Mouse (Mus musculus): ENCODE measurements at regions not wholly inside any gene's neighbourhood (a gene's known extent, or its start where the extent isn't known, plus 50 kb on each side); places are given as distances from the start of the nearest gene placed in this dataset.

DNA sequence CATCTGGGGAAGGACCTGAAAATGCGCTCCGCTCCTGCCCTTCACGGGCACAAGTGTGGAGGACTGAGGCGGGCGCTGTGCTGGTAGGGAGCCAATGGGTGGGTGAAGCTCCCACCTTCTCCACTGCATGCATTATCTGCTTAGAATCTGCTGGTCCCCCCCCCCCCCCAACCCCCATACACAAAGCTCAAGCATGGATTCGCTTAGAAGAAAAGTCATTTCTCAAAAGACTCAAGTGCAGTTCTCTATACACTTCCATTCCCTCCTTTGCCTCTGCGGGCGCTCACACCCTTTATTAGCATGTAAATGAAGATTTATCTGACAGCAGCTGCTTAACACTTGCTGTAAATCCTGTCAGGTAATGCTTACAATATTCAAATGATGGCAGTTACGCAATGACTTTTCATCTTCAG, 230.4 kb downstream of the Kcnj2 start:
- Histone ChIP-seq H3K4me1 (ENCODE audit: control insufficient read depth, insufficient read depth, insufficient read length) (no peaks in the 10 kb centered on the region), H3K27me3 (ENCODE audit: control insufficient read depth, insufficient read depth, low read length) (no peaks in the 10 kb centered on the region; the same call in 1 of the 2 replicates), H3K4me3 (ENCODE audit: extremely low read depth, insufficient read depth, insufficient read length) (no peak overlapping the region), H3K27ac (ENCODE audit: insufficient read depth, low read length) (no peak overlapping the region), H3K36me3 (ENCODE audit: control insufficient read depth, insufficient read depth, low read length) (no peaks in the 10 kb centered on the region)
- no peak for TF ChIP-seq CTCF (IDR thresholded peaks at IDR 0.05; ENCODE audit: extremely low read depth, insufficient read depth, insufficient read length, insufficient replicate concordance)
- DNase-seq (ENCODE audit: low read depth in 1 of 2, low spot score in 2 of 2): no peak
- WGBS: 86% methylated on average over 9 of the region's 9 CpGs

DNA sequence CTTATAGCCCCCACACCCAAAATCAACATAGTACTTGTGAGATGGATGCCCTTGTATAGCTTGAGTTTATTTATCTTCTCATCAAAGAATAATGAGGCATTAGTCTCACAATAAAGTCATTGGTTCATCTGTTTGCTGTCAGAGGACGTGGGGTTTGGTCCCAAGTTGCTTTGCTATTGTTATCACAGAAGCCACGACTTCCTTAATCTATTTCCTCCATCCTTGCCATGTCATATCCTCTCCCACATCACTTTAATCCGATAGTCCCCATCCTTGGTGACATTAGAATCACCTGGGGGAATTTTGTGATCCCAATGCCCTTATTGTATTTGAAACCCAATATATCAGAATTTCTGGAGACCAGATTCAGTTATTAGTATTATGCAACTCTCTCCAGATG, 246.8 kb downstream of the Kcnj2 start:
- WGBS: 4% methylated on average over 3 of the region's 3 CpGs
- no peak for DNase-seq (ENCODE audit: low read depth in 1 of 2, low spot score in 2 of 2)
- Histone ChIP-seq H3K4me1 (ENCODE audit: control insufficient read depth, insufficient read depth, insufficient read length) (no peaks in the 10 kb centered on the region), H3K36me3 (ENCODE audit: control insufficient read depth, insufficient read depth, low read length) (no peaks in the 10 kb centered on the region), H3K27ac (ENCODE audit: insufficient read depth, low read length) (no peak overlapping the region), H3K27me3 (ENCODE audit: control insufficient read depth, insufficient read depth, low read length) (no peaks in the 10 kb centered on the region), H3K4me3 (ENCODE audit: extremely low read depth, insufficient read depth, insufficient read length) (no peak overlapping the region)
- no peak for TF ChIP-seq CTCF (IDR thresholded peaks at IDR 0.05; ENCODE audit: extremely low read depth, insufficient read depth, insufficient read length, insufficient replicate concordance)
- TF ChIP-seq POLR2A (IDR thresholded peaks at IDR 0.05; ENCODE audit: low read depth, low read length): no peak

DNA sequence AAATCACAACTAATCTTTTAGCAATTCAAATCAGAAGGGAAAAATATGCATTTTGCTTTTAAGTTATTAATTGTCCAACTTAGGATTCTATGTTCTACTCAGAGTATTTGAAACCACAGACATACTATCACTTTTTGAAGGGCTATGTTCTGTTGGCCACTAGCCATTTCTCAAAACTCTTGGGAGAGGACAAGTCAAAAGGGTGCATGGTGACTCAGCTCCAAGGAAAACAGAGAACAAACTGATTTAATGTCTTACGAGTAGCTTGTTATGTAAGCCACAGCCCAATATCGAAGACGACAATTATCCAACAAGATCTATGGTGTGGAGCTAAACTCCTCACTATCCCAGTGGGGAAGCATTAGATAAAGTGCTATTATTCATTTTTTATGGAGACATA, 247.6 kb downstream of the Kcnj2 start:
- Histone ChIP-seq H3K4me3 (ENCODE audit: extremely low read depth, insufficient read depth, insufficient read length) (no peak overlapping the region), H3K36me3 (ENCODE audit: control insufficient read depth, insufficient read depth, low read length) (no peaks in the 10 kb centered on the region), H3K27ac (ENCODE audit: insufficient read depth, low read length) (no peak overlapping the region), H3K27me3 (ENCODE audit: control insufficient read depth, insufficient read depth, low read length) (no peaks in the 10 kb centered on the region), H3K4me1 (ENCODE audit: control insufficient read depth, insufficient read depth, insufficient read length) (no peaks in the 10 kb centered on the region)
- WGBS: 75% methylated on average over 3 of the region's 3 CpGs
- DNase-seq (ENCODE audit: low read depth in 1 of 2, low spot score in 2 of 2): no peak
- TF ChIP-seq POLR2A (IDR thresholded peaks at IDR 0.05; ENCODE audit: low read depth, low read length) (no peak), CTCF (IDR thresholded peaks at IDR 0.05; ENCODE audit: extremely low read depth, insufficient read depth, insufficient read length, insufficient replicate concordance) (no peak)

DNA sequence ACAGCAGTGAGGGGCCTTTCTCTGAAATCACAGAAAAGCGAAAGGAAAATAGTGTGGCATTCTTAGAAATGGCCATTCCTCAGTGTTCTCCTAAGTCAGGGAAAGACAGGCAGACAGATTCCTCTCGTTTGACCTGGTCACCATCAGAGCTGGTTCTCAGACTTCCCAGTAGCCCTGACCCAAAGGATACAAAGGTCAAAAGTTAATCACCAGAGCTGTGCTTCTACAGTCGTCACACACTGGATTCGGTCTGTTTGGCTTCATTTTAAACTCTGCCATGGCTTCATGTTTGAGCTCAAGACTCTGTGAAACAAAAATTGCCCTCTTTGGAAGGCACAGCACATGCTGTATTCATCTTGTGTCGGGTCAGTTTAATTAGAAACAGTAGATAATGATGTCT, 255.6 kb downstream of the Kcnj2 start:
- Histone ChIP-seq H3K4me3 (ENCODE audit: extremely low read depth, insufficient read depth, insufficient read length) (no peak overlapping the region), H3K27me3 (ENCODE audit: control insufficient read depth, insufficient read depth, low read length) (no peaks in the 10 kb centered on the region), H3K27ac (ENCODE audit: insufficient read depth, low read length) (no peak overlapping the region), H3K36me3 (ENCODE audit: control insufficient read depth, insufficient read depth, low read length) (no peaks in the 10 kb centered on the region), H3K4me1 (ENCODE audit: control insufficient read depth, insufficient read depth, insufficient read length) (no peaks in the 10 kb centered on the region)
- 82% methylated on average over 5 of the region's 5 CpGs for WGBS
- DNase-seq (ENCODE audit: low read depth in 1 of 2, low spot score in 2 of 2): no peak
- TF ChIP-seq CTCF (IDR thresholded peaks at IDR 0.05; ENCODE audit: extremely low read depth, insufficient read depth, insufficient read length, insufficient replicate concordance) (no peak), POLR2A (IDR thresholded peaks at IDR 0.05; ENCODE audit: low read depth, low read length) (no peak)

DNA sequence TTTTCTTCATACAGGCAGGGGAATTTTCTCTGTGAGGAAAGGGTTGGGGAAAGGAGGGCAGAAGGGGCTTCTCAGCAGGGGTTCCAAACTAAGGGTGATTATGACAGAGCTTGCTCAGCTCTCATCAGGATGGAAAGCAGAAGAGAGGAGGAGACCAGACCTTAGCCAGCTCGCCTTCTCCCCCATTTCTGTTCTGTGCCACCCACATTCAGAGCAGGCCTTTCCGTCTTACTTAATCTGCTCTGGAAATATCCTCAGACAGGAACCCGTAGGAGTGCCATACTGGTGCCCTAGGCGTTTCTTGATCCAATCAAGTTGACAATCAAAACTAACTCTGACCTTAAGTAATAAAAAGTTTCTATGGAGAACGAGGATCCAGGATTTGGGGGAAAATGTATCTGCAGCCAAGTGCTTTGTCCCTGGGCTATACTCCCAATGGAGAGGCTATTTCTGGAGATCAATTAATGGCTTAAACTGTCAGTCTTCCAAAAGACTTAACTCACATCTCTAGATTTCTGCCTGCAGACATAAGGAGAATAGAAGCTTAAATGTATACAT, 258.6 kb downstream of the Kcnj2 start:
- Histone ChIP-seq H3K4me3 (ENCODE audit: extremely low read depth, insufficient read depth, insufficient read length) (no peak overlapping the region), H3K27me3 (ENCODE audit: control insufficient read depth, insufficient read depth, low read length) (no peaks in the 10 kb centered on the region), H3K4me1 (ENCODE audit: control insufficient read depth, insufficient read depth, insufficient read length) (no peaks in the 10 kb centered on the region), H3K36me3 (ENCODE audit: control insufficient read depth, insufficient read depth, low read length) (no peaks in the 10 kb centered on the region), H3K27ac (ENCODE audit: insufficient read depth, low read length) (no peak overlapping the region)
- DNase-seq (ENCODE audit: low read depth in 1 of 2, low spot score in 2 of 2): no peak
- 88% methylated on average over 5 of the region's 5 CpGs for WGBS
- TF ChIP-seq CTCF (IDR thresholded peaks at IDR 0.05; ENCODE audit: extremely low read depth, insufficient read depth, insufficient read length, insufficient replicate concordance): no peak
- TF ChIP-seq POLR2A (IDR thresholded peaks at IDR 0.05; ENCODE audit: low read depth, low read length): no peak

DNA sequence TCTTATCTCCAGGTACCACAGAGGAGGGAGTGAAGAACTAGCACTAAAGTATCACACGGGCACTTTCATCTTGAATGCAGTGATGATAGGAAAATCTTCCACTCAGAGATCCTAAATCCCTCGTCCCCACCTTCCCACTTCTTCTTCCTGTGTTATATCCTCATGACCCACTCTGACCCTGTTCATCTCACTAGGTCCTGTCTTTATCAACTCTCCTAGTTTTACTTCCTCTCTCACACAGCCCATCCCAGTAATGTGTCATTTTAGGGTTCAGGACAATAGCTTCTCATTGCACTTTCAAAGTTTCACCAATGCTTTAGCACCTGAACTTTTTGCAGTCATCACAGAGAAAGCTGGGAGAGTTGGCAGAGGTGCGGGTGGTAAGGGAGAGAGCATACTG, 261.0 kb downstream of the Kcnj2 start:
- DNase-seq (ENCODE audit: low read depth in 1 of 2, low spot score in 2 of 2): no peak
- no peak overlapping the region for H3K4me3 ChIP-seq (ENCODE audit: extremely low read depth, insufficient read depth, insufficient read length)
- H3K36me3 ChIP-seq (ENCODE audit: control insufficient read depth, insufficient read depth, low read length): no peaks in the 10 kb centered on the region
- TF ChIP-seq POLR2A (IDR thresholded peaks at IDR 0.05; ENCODE audit: low read depth, low read length) (no peak), CTCF (IDR thresholded peaks at IDR 0.05; ENCODE audit: extremely low read depth, insufficient read depth, insufficient read length, insufficient replicate concordance) (no peak)
- 53% methylated on average over 3 of the region's 3 CpGs for WGBS
- no peaks in the 10 kb centered on the region for H3K27me3 ChIP-seq (ENCODE audit: control insufficient read depth, insufficient read depth, low read length)
- no peaks in the 10 kb centered on the region for H3K4me1 ChIP-seq (ENCODE audit: control insufficient read depth, insufficient read depth, insufficient read length)
- no peak overlapping the region for H3K27ac ChIP-seq (ENCODE audit: insufficient read depth, low read length)

DNA sequence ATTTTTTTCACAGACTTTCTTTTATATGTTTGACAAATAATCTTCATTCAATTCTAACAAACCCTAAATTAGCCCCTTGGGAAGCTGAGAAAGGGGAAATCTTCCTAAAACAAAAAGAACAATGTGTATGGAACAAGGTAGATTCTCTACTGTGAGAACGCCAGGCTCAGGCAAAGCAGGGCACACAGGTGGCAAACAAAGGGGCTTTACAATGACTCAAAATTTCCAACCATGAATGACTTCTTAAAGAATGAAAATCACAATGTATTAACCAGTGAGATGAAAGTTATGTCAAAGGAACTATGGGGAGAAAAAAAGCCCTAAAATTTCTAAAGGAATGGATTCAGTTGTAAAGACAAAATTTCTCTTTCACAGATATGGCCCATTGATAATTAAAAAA, 262.3 kb downstream of the Kcnj2 start:
- TF ChIP-seq POLR2A (IDR thresholded peaks at IDR 0.05; ENCODE audit: low read depth, low read length): no peak
- no peak for TF ChIP-seq CTCF (IDR thresholded peaks at IDR 0.05; ENCODE audit: extremely low read depth, insufficient read depth, insufficient read length, insufficient replicate concordance)
- H3K27me3 ChIP-seq (ENCODE audit: control insufficient read depth, insufficient read depth, low read length): no peaks in the 10 kb centered on the region
- no peak overlapping the region for H3K27ac ChIP-seq (ENCODE audit: insufficient read depth, low read length)
- DNase-seq (ENCODE audit: low read depth in 1 of 2, low spot score in 2 of 2): no peak
- no peaks in the 10 kb centered on the region for H3K36me3 ChIP-seq (ENCODE audit: control insufficient read depth, insufficient read depth, low read length)
- 60% methylated on average over 1 of the region's 1 CpGs for WGBS
- no peaks in the 10 kb centered on the region for H3K4me1 ChIP-seq (ENCODE audit: control insufficient read depth, insufficient read depth, insufficient read length)
- H3K4me3 ChIP-seq (ENCODE audit: extremely low read depth, insufficient read depth, insufficient read length): no peak overlapping the region

Measured in spleen, adult 2 months (tissue).